Mouse (Mus musculus): ENCODE data around the gene Clmn.

The Clmn gene

GRCm38 (mm10) chr12:104880367-104880766 lies 15.5 kb upstream of the Clmn start:
- DNase-seq (ENCODE audit: low read depth in 1 of 2, low spot score in 2 of 2), result no peak

- DNase-seq (ENCODE audit: low read depth in 1 of 2, low spot score in 2 of 2), result no peak
Measured at GRCm38 (mm10) chr12:104879577-104879989, 14.7 kb upstream of the Clmn start.

GRCm38 (mm10) chr12:104876053-104876452 lies 11.2 kb upstream of the Clmn start:
- DNase-seq (ENCODE audit: low read depth in 1 of 2, low spot score in 2 of 2), result no peak

- DNase-seq (ENCODE audit: low read depth in 1 of 2, low spot score in 2 of 2), result no peak
Measured at GRCm38 (mm10) chr12:104871987-104872386, 7.1 kb upstream of the Clmn start.

- no peak for DNase-seq (ENCODE audit: low read depth in 1 of 2, low spot score in 2 of 2)
Measured at GRCm38 (mm10) chr12:104869737-104870136, 4.9 kb upstream of the Clmn start.

- peak in 1 of 2 experiments; percentile 10 for DNase-seq (ENCODE audit: low read depth in 1 of 2, low spot score in 2 of 2)
Measured at GRCm38 (mm10) chr12:104868430-104868829, 3.6 kb upstream of the Clmn start.

GRCm38 (mm10) chr12:104867851-104868250 lies 3.0 kb upstream of the Clmn start:
- DNase-seq (ENCODE audit: low read depth in 1 of 2, low spot score in 2 of 2), result no peak

GRCm38 (mm10) chr12:104865166-104865535 lies 275 bp upstream of the Clmn start:
- DNase-seq (ENCODE audit: low read depth in 1 of 2, low spot score in 2 of 2), result no peak

- no peak for DNase-seq (ENCODE audit: low read depth in 1 of 2, low spot score in 2 of 2)
Measured at GRCm38 (mm10) chr12:104863653-104864052, 1.2 kb downstream of the Clmn start.

GRCm38 (mm10) chr12:104859140-104859539 lies 5.7 kb downstream of the Clmn start:
- no peak for DNase-seq (ENCODE audit: low read depth in 1 of 2, low spot score in 2 of 2)

GRCm38 (mm10) chr12:104858732-104859131 lies 6.1 kb downstream of the Clmn start:
- DNase-seq (ENCODE audit: low read depth in 1 of 2, low spot score in 2 of 2), result no peak

GRCm38 (mm10) chr12:104857614-104858013 lies 7.3 kb downstream of the Clmn start:
- DNase-seq (ENCODE audit: low read depth in 1 of 2, low spot score in 2 of 2), result no peak

GRCm38 (mm10) chr12:104856540-104856939 lies 8.3 kb downstream of the Clmn start:
- no peak for DNase-seq (ENCODE audit: low read depth in 1 of 2, low spot score in 2 of 2)

- DNase-seq (ENCODE audit: low read depth in 1 of 2, low spot score in 2 of 2), result no peak
Measured at GRCm38 (mm10) chr12:104855548-104855947, 9.3 kb downstream of the Clmn start.

- no peak for DNase-seq (ENCODE audit: low read depth in 1 of 2, low spot score in 2 of 2)
Measured at GRCm38 (mm10) chr12:104854826-104855225, 10.1 kb downstream of the Clmn start.

- no peak for DNase-seq (ENCODE audit: low read depth in 1 of 2, low spot score in 2 of 2)
Measured at GRCm38 (mm10) chr12:104853374-104853773, 11.5 kb downstream of the Clmn start.

GRCm38 (mm10) chr12:104851711-104852508 lies 13.0 kb downstream of the Clmn start:
- no peak for DNase-seq (ENCODE audit: low read depth in 1 of 2, low spot score in 2 of 2)

- DNase-seq (ENCODE audit: low read depth in 1 of 2, low spot score in 2 of 2), result no peak
Measured at GRCm38 (mm10) chr12:104850119-104850518, 14.8 kb downstream of the Clmn start.

- DNase-seq (ENCODE audit: low read depth in 1 of 2, low spot score in 2 of 2), result no peak
Measured at GRCm38 (mm10) chr12:104848667-104849066, 16.2 kb downstream of the Clmn start.

- no peak for DNase-seq (ENCODE audit: low read depth in 1 of 2, low spot score in 2 of 2)
Measured at GRCm38 (mm10) chr12:104847227-104847626, 17.6 kb downstream of the Clmn start.

- no peak for DNase-seq (ENCODE audit: low read depth in 1 of 2, low spot score in 2 of 2)
Measured at GRCm38 (mm10) chr12:104845707-104846106, 19.2 kb downstream of the Clmn start.

GRCm38 (mm10) chr12:104844989-104845388 lies 19.9 kb downstream of the Clmn start:
- no peak for DNase-seq (ENCODE audit: low read depth in 1 of 2, low spot score in 2 of 2)

GRCm38 (mm10) chr12:104844279-104844678 lies 20.6 kb downstream of the Clmn start:
- DNase-seq (ENCODE audit: low read depth in 1 of 2, low spot score in 2 of 2), result no peak

Data from monocyte, adult 2 months (primary cell).